Comparison of ENCODE assay signal across 29 mouse cellular contexts in genomic region chr12:24634648-24635047, GRCm38 (mm10). TPM values are rescaled to one million over a fixed set of nuclear protein-coding genes. Genes with fewer than 3 reads are reported as not detected.
A peak's percentile ranks its signal among the peaks of the same experiment; 100 is the strongest.
DNase-seq lines count a peak whose midpoint lies in the region; ATAC-seq and TF ChIP-seq lines count a peak whose summit lies in the region.
"Had no signal": no experiment of that assay in that cellular context is flagged by ENCODE, and none has a peak within 500 bp of the region (broad histone marks: within the 10 kb centered on the region; RNA-seq: fewer than 3 reads in every experiment).

No protein-coding gene starts in this region.

- intact Hi-C loops in left cerebral cortex, adult 2 months (cut with DNase I), result no loop called here

- H3K9me3 ChIP-seq in heart, embryonic 13.5 days, result no peaks in the 10 kb centered on the region
- no peaks in the 10 kb centered on the region for H3K9me3 ChIP-seq in CH12.LX (replicated peaks; ENCODE audit: low read length)
- no peaks in the 10 kb centered on the region for H3K9me3 ChIP-seq in liver, embryonic 16.5 days (replicated peaks; ENCODE audit: control insufficient read depth, low read length)
- H3K9me3 ChIP-seq: embryonic facial prominence, embryonic 10.5 days; embryonic facial prominence, embryonic 15.5 days; forebrain, embryonic 13.5 days; intestine, embryonic 15.5 days; limb, embryonic 13.5 days; neural tube, embryonic 12.5 days had no signal

- peaks cover 24% of the 10 kb centered on the region for H3K4me1 ChIP-seq in heart, embryonic 13.5 days
- H3K4me1 ChIP-seq in CH12.LX (ENCODE audit: control insufficient read depth in 1 of 2, insufficient read depth in 2 of 2), result peaks cover 31 to 62% of the 10 kb centered on the region in 2 experiments
- H3K4me1 ChIP-seq in liver, embryonic 16.5 days (ENCODE audit: control insufficient read depth, low read depth, low read length), result peaks cover 45% of the 10 kb centered on the region
- peaks cover 2% of the 10 kb centered on the region; the same call in 1 of the 2 replicates for H3K4me1 ChIP-seq in thymus, adult 2 months (replicated peaks; ENCODE audit: control insufficient read depth, insufficient read depth, low read length)
- H3K4me1 ChIP-seq: forebrain, embryonic 13.5 days; intestine, embryonic 15.5 days; neural tube, embryonic 12.5 days had no signal

- no peak for TF ChIP-seq POLR2A in CH12.LX (IDR thresholded peaks at IDR 0.05; ENCODE audit: low read depth, low read length)
- no peak for TF ChIP-seq POLR2A in thymus, adult 2 months (IDR thresholded peaks at IDR 0.05; ENCODE audit: control insufficient read depth, extremely low read depth, insufficient read depth, low read length, poor library complexity)

- H3K79me2 ChIP-seq in CH12.LX (replicated peaks; ENCODE audit: control insufficient read depth, extremely low read depth, insufficient read depth, poor library complexity, severe bottlenecking), result no peaks in the 10 kb centered on the region

- no peak for TF ChIP-seq RAD21 in CH12.LX (IDR thresholded peaks at IDR 0.05; ENCODE audit: low read depth, low read length)

- H3K27ac ChIP-seq in heart, embryonic 13.5 days (replicated peaks), result peak overlapping the region; percentile 53
- H3K27ac ChIP-seq in left cerebral cortex, adult 2 months, result peak overlapping the region; percentile 65; the same call in 1 of the 2 replicates
- no peak overlapping the region for H3K27ac ChIP-seq in CH12.LX (ENCODE audit: insufficient read depth, low read depth)
- peak overlapping the region; percentile 92 for H3K27ac ChIP-seq in liver, embryonic 16.5 days (ENCODE audit: low read length)
- H3K27ac ChIP-seq in thymus, adult 2 months (ENCODE audit: control insufficient read depth, insufficient read depth, low read length), result no peak overlapping the region
- H3K27ac ChIP-seq: embryonic facial prominence, embryonic 10.5 days; embryonic facial prominence, embryonic 15.5 days; forebrain, embryonic 13.5 days; hindbrain, postnatal 0 days; intestine, embryonic 15.5 days; limb, embryonic 13.5 days; neural tube, embryonic 12.5 days had no signal

- H3K9ac ChIP-seq in heart, embryonic 13.5 days, result 0 out of 2 replicates have a peak overlapping the region, but pooled peaks have one; percentile 10
- no peak overlapping the region; the same call in 1 of the 2 replicates for H3K9ac ChIP-seq in CH12.LX (ENCODE audit: insufficient read depth, low read depth)
- no peak overlapping the region for H3K9ac ChIP-seq in liver, embryonic 16.5 days (ENCODE audit: low read depth, low read length)
- H3K9ac ChIP-seq: embryonic facial prominence, embryonic 15.5 days; forebrain, embryonic 13.5 days; intestine, embryonic 15.5 days; limb, embryonic 13.5 days; neural tube, embryonic 12.5 days had no signal

- no peaks in the 10 kb centered on the region for H3K36me3 ChIP-seq in heart, embryonic 13.5 days
- H3K36me3 ChIP-seq in CH12.LX (replicated peaks in 1 of 2; ENCODE audit: control insufficient read depth in 1 of 2, insufficient read depth in 1 of 2, low read length in 1 of 2), result no peaks in the 10 kb centered on the region
- no peaks in the 10 kb centered on the region for H3K36me3 ChIP-seq in liver, embryonic 16.5 days (ENCODE audit: control insufficient read depth, insufficient read depth)
- no peaks in the 10 kb centered on the region for H3K36me3 ChIP-seq in thymus, adult 2 months (ENCODE audit: control insufficient read depth, insufficient read depth, low read length)
- H3K36me3 ChIP-seq: embryonic facial prominence, embryonic 10.5 days; embryonic facial prominence, embryonic 15.5 days; intestine, embryonic 15.5 days; limb, embryonic 13.5 days; neural tube, embryonic 12.5 days had no signal

- TF ChIP-seq CTCF in left cerebral cortex, adult 2 months (IDR thresholded peaks at IDR 0.05), result no peak
- TF ChIP-seq CTCF in CH12.LX (conservative IDR thresholded peaks at IDR 0.05 in 1 of 2, IDR thresholded peaks at IDR 0.05 in 1 of 2; ENCODE audit: low read depth in 2 of 2, low read length in 2 of 2), result no peak
- no peak for TF ChIP-seq CTCF in thymus, adult 2 months (IDR thresholded peaks at IDR 0.05; ENCODE audit: borderline replicate concordance, control insufficient read depth, extremely low read depth, insufficient read depth, low read length, poor library complexity)

- no peak overlapping the region for H3K4me2 ChIP-seq in heart, embryonic 13.5 days
- H3K4me2 ChIP-seq in CH12.LX (ENCODE audit: insufficient read depth, low read depth, poor library complexity, severe bottlenecking), result no peak overlapping the region
- no peak overlapping the region for H3K4me2 ChIP-seq in liver, embryonic 16.5 days (ENCODE audit: low read depth, low read length)
- H3K4me2 ChIP-seq: embryonic facial prominence, embryonic 15.5 days; forebrain, embryonic 13.5 days; intestine, embryonic 15.5 days; limb, embryonic 13.5 days; midbrain, embryonic 11.5 days; neural tube, embryonic 12.5 days had no signal

- dilution Hi-C loops in CH12.LX (cut with MboI; ENCODE audit: extremely low pct_ligation_motif_present, extremely low pct_unique_long_range_greater_than_20kb, low sequenced_read_pairs), result no loop called here

- WGBS in heart, embryonic 13.5 days, result 76% methylated on average over 3 of the region's 3 CpGs
- WGBS in liver, embryonic 16.5 days (ENCODE audit: insufficient replicate concordance), result 68% methylated on average over 3 of the region's 3 CpGs
- 84% methylated on average over 3 of the region's 3 CpGs for WGBS in thymus, adult 2 months

- no peak for TF ChIP-seq EP300 in CH12.LX (IDR thresholded peaks at IDR 0.05; ENCODE audit: low read length)

- no peak for ATAC-seq in heart, embryonic 13.5 days (ENCODE audit: extremely low read depth, insufficient number of reproducible peaks, low FRiP score, low TSS enrichment)
- no peak for ATAC-seq in liver, embryonic 16.5 days (ENCODE audit: low read depth)
- ATAC-seq: forebrain, embryonic 13.5 days; hindbrain, postnatal 0 days; intestine, embryonic 15.5 days; midbrain, embryonic 16.5 days had no signal

- H3K4me3 ChIP-seq in heart, embryonic 13.5 days, result no peak overlapping the region
- H3K4me3 ChIP-seq in left cerebral cortex, adult 2 months, result no peak overlapping the region
- H3K4me3 ChIP-seq in CH12.LX (replicated peaks in 1 of 3; ENCODE audit: low read depth in 2 of 3, low read length in 2 of 3, poor library complexity in 1 of 3), result no peak overlapping the region
- H3K4me3 ChIP-seq in liver, embryonic 16.5 days (ENCODE audit: low read depth, low read length), result no peak overlapping the region
- H3K4me3 ChIP-seq in thymus, adult 2 months (ENCODE audit: control insufficient read depth, insufficient read depth, low read length), result no peak overlapping the region
- H3K4me3 ChIP-seq: embryonic facial prominence, embryonic 10.5 days; embryonic facial prominence, embryonic 15.5 days; forebrain, embryonic 13.5 days; intestine, embryonic 15.5 days; limb, embryonic 13.5 days; neural tube, embryonic 12.5 days had no signal

- H3K27me3 ChIP-seq in heart, embryonic 13.5 days (replicated peaks), result no peaks in the 10 kb centered on the region
- H3K27me3 ChIP-seq in CH12.LX (replicated peaks), result no peaks in the 10 kb centered on the region
- H3K27me3 ChIP-seq in liver, embryonic 16.5 days (ENCODE audit: control insufficient read depth, insufficient read depth, low read depth, low read length), result no peaks in the 10 kb centered on the region
- H3K27me3 ChIP-seq in thymus, adult 2 months (ENCODE audit: control insufficient read depth, insufficient read depth, low read length), result no peaks in the 10 kb centered on the region
- H3K27me3 ChIP-seq: embryonic facial prominence, embryonic 15.5 days; forebrain, embryonic 13.5 days; intestine, embryonic 15.5 days; limb, embryonic 13.5 days; neural tube, embryonic 12.5 days had no signal

- in situ Hi-C loops in CH12.LX (cut with MboI; ENCODE audit: low pct_ligation_motif_present, low pct_unique_long_range_greater_than_20kb, low sequenced_read_pairs), result no loop called here

- DNase-seq in heart, adult 11 months, result no peak
- DNase-seq in left cerebral cortex, adult 2 months (ENCODE audit: extremely low spot score in 1 of 2, low spot score in 2 of 2), result no peak
- DNase-seq in left cerebral cortex, adult 18-20 months (ENCODE audit: low spot score in 2 of 2), result no peak
- DNase-seq in CH12.LX (ENCODE audit: extremely low read depth), result no peak
- no peak for DNase-seq in urinary bladder, adult 2 months (ENCODE audit: low spot score)
- DNase-seq in thymus, adult 2 months, result no peak
- DNase-seq: adrenal gland, postnatal 25 days; cerebellum, adult 18-20 months; cerebellum, postnatal 25 days; gastrocnemius, postnatal 14 days; kidney, postnatal 4 days; layer of hippocampus, adult 9-11 months; lung, postnatal 14 days; right cerebral cortex, adult 18-20 months; spleen, adult 18-20 months; thymus, postnatal 25 days had no signal

TF ChIP-seq in CH12.LX, 34 proteins besides CTCF, POLR2A, EP300 and RAD21:
- peak; percentile 55; the same call in 1 of the 2 replicates for TF ChIP-seq TCF12 (IDR thresholded peaks at IDR 0.05; ENCODE audit: low read depth, low read length)
- peak; percentile 51; the same call in 1 of the 2 replicates for TF ChIP-seq BHLHE40 (IDR thresholded peaks at IDR 0.05; ENCODE audit: low read depth, low read length)
- TF ChIP-seq GABPA (IDR thresholded peaks at IDR 0.05; ENCODE audit: insufficient replicate concordance, low read depth, low read length), result no peak

RNA-seq across cellular contexts. Expression of gene Klf11, which starts 16.4 kb away (rescaled TPM):
- 16.8 and 17.5 TPM in 2 replicates for polyA plus RNA-seq in heart, embryonic 13.5 days (2015; fragmentation: Nextera tagmentation; extraction: Ambion mirVana)
- 1 to 10 TPM; 5.1 to 7.8 TPM for total RNA-seq in left cerebral cortex, adult 2 months (2021)
- 1 to 10 TPM; 5.7 to 5.9 TPM for total RNA-seq in left cerebral cortex, adult 18-20 months (2021)
- total RNA-seq in CH12.LX (2012; rRNA removed) (3.6 and 7.3 TPM in 2 replicates), CH12.LX (2014; rRNA removed) (7.2 and 8.0 TPM in 2 replicates)
- 7.5 and 9.2 TPM in 2 replicates for polyA plus RNA-seq in CH12.LX (2012; ENCODE audit: insufficient read length, low read depth)
- 9.3 and 9.7 TPM in 2 replicates for polyA plus RNA-seq in liver, embryonic 16.5 days (2015; fragmentation: Nextera tagmentation; extraction: Ambion mirVana)
- polyA plus RNA-seq in urinary bladder, adult 2 months (2012; rRNA removed), result 12.3 and 13.1 TPM in 2 replicates
- 4.9 and 6.5 TPM in 2 replicates for polyA plus RNA-seq in thymus, adult 2 months (2012; rRNA removed)

RNA-seq across cellular contexts. Expression of gene Cys1, which starts 47.0 kb away (rescaled TPM):
- polyA plus RNA-seq in heart, embryonic 13.5 days (2015; fragmentation: Nextera tagmentation; extraction: Ambion mirVana), result 0.56 and 1.2 TPM in 2 replicates
- total RNA-seq in left cerebral cortex, adult 2 months (2021), result 10 to 100 TPM; 15.2 to 20.0 TPM
- total RNA-seq in left cerebral cortex, adult 18-20 months (2021), result 10 to 100 TPM; 18.0 to 19.7 TPM
- not detected in 2 replicates for total RNA-seq in CH12.LX (2012; rRNA removed)
- not detected in 2 replicates for total RNA-seq in CH12.LX (2014; rRNA removed)
- polyA plus RNA-seq in CH12.LX (2012; ENCODE audit: insufficient read length, low read depth), result not detected in 2 replicates
- 0.37 and 0.67 TPM in 2 replicates for polyA plus RNA-seq in liver, embryonic 16.5 days (2015; fragmentation: Nextera tagmentation; extraction: Ambion mirVana)
- 49.0 and 49.9 TPM in 2 replicates for polyA plus RNA-seq in urinary bladder, adult 2 months (2012; rRNA removed)
- polyA plus RNA-seq in thymus, adult 2 months (2012; rRNA removed), result 1.6 and 3.4 TPM in 2 replicates
- total RNA-seq: megakaryocyte progenitor cell, adult 5-6 weeks had no signal
- polyA plus RNA-seq: CD4-positive, CD25-positive, alpha-beta regulatory T cell, adult 4 months had no signal

Comparison
In these comparisons a context has a peak if more than half of its experiments do, and no peak if none do; other contexts are left out.
1. H3K27ac ChIP-seq: peak in heart, embryonic 13.5 days (single experiment), left cerebral cortex, adult 2 months (single experiment) and liver, embryonic 16.5 days (single experiment); none in CH12.LX (single experiment) and thymus, adult 2 months (single experiment).
2. RNA of gene Cys1, which starts 47.0 kb away (polyA plus RNA-seq): 49.0 to 49.9 TPM in urinary bladder, adult 2 months; 1.6 to 3.4 TPM in thymus, adult 2 months, 0.37 to 0.67 TPM in liver, embryonic 16.5 days, 0.56 to 1.2 TPM in heart, embryonic 13.5 days and not detected in CH12.LX; every median in the first group is over 10 times any median in the second.